15 mouse cellular contexts compared by ENCODE assay signal in the genomic region with DNA sequence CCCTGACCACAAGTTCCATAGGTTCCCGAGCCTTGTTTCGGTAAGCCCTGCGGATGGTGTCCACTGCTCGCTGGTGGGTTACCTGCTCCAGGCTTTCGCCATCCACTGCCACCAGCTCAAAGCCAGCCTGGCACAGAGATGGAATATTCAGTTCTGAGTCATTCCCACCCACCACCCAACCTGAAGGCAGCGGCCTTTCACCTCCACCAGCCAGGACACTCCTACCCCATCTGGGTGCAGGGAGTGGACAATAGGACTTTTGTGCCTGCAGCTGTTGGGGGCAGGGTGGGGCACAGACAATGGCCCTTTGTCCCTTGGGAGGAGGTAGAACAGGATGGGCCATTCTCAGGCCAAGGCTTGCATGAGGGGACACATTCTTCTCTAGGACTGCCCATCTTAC. TPM values are rescaled to one million over a fixed set of nuclear protein-coding genes. Genes with fewer than 3 reads are reported as not detected.
DNase-seq lines count a peak whose midpoint lies in the region; ATAC-seq lines count a peak whose summit lies in the region.
"Had no signal": no experiment of that assay in that cellular context is flagged by ENCODE, and none has a peak within 500 bp of the region (broad histone marks: within the 10 kb centered on the region; RNA-seq: fewer than 3 reads in every experiment).

No protein-coding gene starts in this region.

- H3K36me3 ChIP-seq in heart, embryonic 12.5 days: peaks cover 57% of the 10 kb centered on the region
- H3K36me3 ChIP-seq in midbrain, embryonic 14.5 days (ENCODE audit: control insufficient read depth, insufficient read depth, low read length): peaks cover 46% of the 10 kb centered on the region
- peaks cover 30% of the 10 kb centered on the region for H3K36me3 ChIP-seq in midbrain, embryonic 11.5 days (ENCODE audit: control insufficient read depth, insufficient read depth, low read length)

- H3K27me3 ChIP-seq in heart, embryonic 12.5 days (replicated peaks): no peaks in the 10 kb centered on the region
- H3K27me3 ChIP-seq in midbrain, embryonic 14.5 days (ENCODE audit: control insufficient read depth, insufficient read depth, low read length): no peaks in the 10 kb centered on the region
- H3K27me3 ChIP-seq in midbrain, embryonic 11.5 days (ENCODE audit: control insufficient read depth, insufficient read depth, low read length): no peaks in the 10 kb centered on the region

- no peak overlapping the region for H3K9ac ChIP-seq in heart, embryonic 12.5 days
- H3K9ac ChIP-seq in midbrain, embryonic 14.5 days (replicated peaks; ENCODE audit: low read length): no peak overlapping the region
- H3K9ac ChIP-seq in midbrain, embryonic 11.5 days (ENCODE audit: low read length): no peak overlapping the region
- H3K9ac ChIP-seq: lung, embryonic 14.5 days had no signal

- H3K9me3 ChIP-seq in heart, embryonic 12.5 days (replicated peaks): no peaks in the 10 kb centered on the region
- no peaks in the 10 kb centered on the region for H3K9me3 ChIP-seq in midbrain, embryonic 14.5 days (ENCODE audit: control insufficient read depth, low read length)
- H3K9me3 ChIP-seq in midbrain, embryonic 11.5 days (ENCODE audit: control insufficient read depth, low read length): no peaks in the 10 kb centered on the region
- H3K9me3 ChIP-seq: G1E had no signal

- no peak for ATAC-seq in heart, embryonic 12.5 days (ENCODE audit: insufficient number of reproducible peaks, low FRiP score)
- ATAC-seq in midbrain, embryonic 14.5 days (ENCODE audit: low FRiP score, low TSS enrichment): no peak
- no peak for ATAC-seq in midbrain, embryonic 11.5 days (ENCODE audit: low FRiP score)
- ATAC-seq: activated CD4-positive, CD25-positive, alpha-beta regulatory T cell, adult 4 months had no signal

- H3K4me2 ChIP-seq in heart, embryonic 12.5 days: no peak overlapping the region
- no peak overlapping the region for H3K4me2 ChIP-seq in midbrain, embryonic 14.5 days (ENCODE audit: low read length)
- H3K4me2 ChIP-seq in midbrain, embryonic 11.5 days: no peak overlapping the region
- H3K4me2 ChIP-seq: lung, embryonic 14.5 days had no signal

- DNase-seq in adrenal gland, adult 2 months: peak; percentile 9
- no peak for DNase-seq in adrenal gland, adult 18-20 months (ENCODE audit: low spot score in 2 of 2)
- DNase-seq in heart, postnatal 10 days: no peak
- DNase-seq in midbrain, embryonic 14.5 days: no peak
- DNase-seq in midbrain, embryonic 11.5 days (ENCODE audit: low spot score, missing footprints): no peak
- DNase-seq in testis, postnatal 14 days (ENCODE audit: low spot score): peak; percentile 76
- no peak for DNase-seq in gastrocnemius, postnatal 10 days
- DNase-seq: kidney, adult 9 months; layer of hippocampus, postnatal 36 days; lung, embryonic 14.5 days; thymus, adult 18-20 months had no signal

- intact Hi-C loops in heart, postnatal 10 days (cut with DNase I): no loop called here

- H3K4me3 ChIP-seq in heart, embryonic 12.5 days: no peak overlapping the region
- no peak overlapping the region for H3K4me3 ChIP-seq in midbrain, embryonic 14.5 days (replicated peaks; ENCODE audit: low read depth, low read length)
- no peak overlapping the region for H3K4me3 ChIP-seq in midbrain, embryonic 11.5 days (ENCODE audit: low read depth, low read length)

- peaks cover 38% of the 10 kb centered on the region for H3K4me1 ChIP-seq in heart, embryonic 12.5 days (replicated peaks)
- 0 out of 2 replicates have a peak, but pooled peaks cover 3% of the 10 kb centered on the region for H3K4me1 ChIP-seq in midbrain, embryonic 14.5 days (ENCODE audit: control insufficient read depth, insufficient read depth, low read length)
- 0 out of 2 replicates have a peak, but pooled peaks cover 2% of the 10 kb centered on the region for H3K4me1 ChIP-seq in midbrain, embryonic 11.5 days (ENCODE audit: control insufficient read depth, insufficient read depth, low read length)

- H3K27ac ChIP-seq in heart, embryonic 12.5 days (ENCODE audit: poor library complexity, severe bottlenecking): 0 out of 2 replicates have a peak overlapping the region, but pooled peaks have one; percentile 28
- H3K27ac ChIP-seq in midbrain, embryonic 14.5 days (replicated peaks; ENCODE audit: low read depth, low read length): 0 out of 2 replicates have a peak overlapping the region, but pooled peaks have one; percentile 5
- no peak overlapping the region for H3K27ac ChIP-seq in midbrain, embryonic 11.5 days (ENCODE audit: low read depth, low read length)

- 85% methylated on average over 6 of the region's 6 CpGs for WGBS in heart, embryonic 12.5 days
- WGBS in midbrain, embryonic 14.5 days: 79% methylated on average over 6 of the region's 6 CpGs
- WGBS in midbrain, embryonic 11.5 days: 84% methylated on average over 6 of the region's 6 CpGs

RNA-seq across cellular contexts. Expression of a gene that starts 13.6 kb away (rescaled TPM):
- 100 to 1,000 TPM in 1 of 2 experiments, 10 to 100 TPM in 1; 52.8 to 111 TPM for total RNA-seq in adrenal gland, adult 2 months (2021)
- polyA plus RNA-seq in adrenal gland, adult 2 months (2012; rRNA removed): 313 and 342 TPM in 2 replicates
- total RNA-seq in adrenal gland, adult 18-20 months (2021): 10 to 100 TPM; 70.6 to 72.7 TPM
- polyA plus RNA-seq in heart, embryonic 12.5 days (2016; fragmentation: Nextera tagmentation; extraction: Ambion mirVana): 58.3 and 58.5 TPM in 2 replicates
- 10 to 100 TPM; 60.9 to 77.8 TPM for total RNA-seq in heart, postnatal 10 days (2021)
- 16.1 and 21.5 TPM in 2 replicates for polyA plus RNA-seq in midbrain, embryonic 14.5 days (2014; fragmentation: Nextera tagmentation; extraction: Ambion mirVana)
- 35.7 and 44.1 TPM in 2 replicates for polyA plus RNA-seq in midbrain, embryonic 11.5 days (2014; fragmentation: Nextera tagmentation; extraction: Ambion mirVana)
- 10 to 100 TPM; 35.4 to 43.4 TPM for total RNA-seq in gastrocnemius, postnatal 10 days (2021)

RNA-seq across cellular contexts. Expression of a gene that starts 17.7 kb away (rescaled TPM):
- total RNA-seq in adrenal gland, adult 2 months (2021): under 1 TPM in 1 of 2 experiments, not detected in 1; 0.09 TPM
- polyA plus RNA-seq in adrenal gland, adult 2 months (2012; rRNA removed): 0.62 and 0.65 TPM in 2 replicates
- total RNA-seq in adrenal gland, adult 18-20 months (2021): under 1 TPM; 0.13 to 0.48 TPM
- 0.09 and 0.18 TPM in 2 replicates for polyA plus RNA-seq in heart, embryonic 12.5 days (2016; fragmentation: Nextera tagmentation; extraction: Ambion mirVana)
- under 1 TPM in 1 of 2 experiments, not detected in 1; 0.22 TPM for total RNA-seq in heart, postnatal 10 days (2021)
- 2.4 and 2.8 TPM in 2 replicates for polyA plus RNA-seq in midbrain, embryonic 14.5 days (2014; fragmentation: Nextera tagmentation; extraction: Ambion mirVana)
- 0.17 and 0.19 TPM in 2 replicates for polyA plus RNA-seq in midbrain, embryonic 11.5 days (2014; fragmentation: Nextera tagmentation; extraction: Ambion mirVana)
- total RNA-seq in gastrocnemius, postnatal 10 days (2021): 10 to 100 TPM; 12.4 to 19.5 TPM
- total RNA-seq: hematopoietic stem cell, adult 5-6 weeks had no signal

RNA-seq across cellular contexts. Expression of a gene that starts 19.5 kb away (rescaled TPM):
- total RNA-seq in adrenal gland, adult 2 months (2021): 10 to 100 TPM; 51.2 to 89.3 TPM
- polyA plus RNA-seq in adrenal gland, adult 2 months (2012; rRNA removed): 45.9 and 65.5 TPM in 2 replicates
- total RNA-seq in adrenal gland, adult 18-20 months (2021): 10 to 100 TPM; 50.1 to 51.8 TPM
- 20.4 and 21.3 TPM in 2 replicates for polyA plus RNA-seq in heart, embryonic 12.5 days (2016; fragmentation: Nextera tagmentation; extraction: Ambion mirVana)
- 10 to 100 TPM; 21.8 to 23.9 TPM for total RNA-seq in heart, postnatal 10 days (2021)
- 71.1 and 72.7 TPM in 2 replicates for polyA plus RNA-seq in midbrain, embryonic 14.5 days (2014; fragmentation: Nextera tagmentation; extraction: Ambion mirVana)
- polyA plus RNA-seq in midbrain, embryonic 11.5 days (2014; fragmentation: Nextera tagmentation; extraction: Ambion mirVana): 17.7 and 20.4 TPM in 2 replicates
- 10 to 100 TPM; 24.1 to 24.2 TPM for total RNA-seq in gastrocnemius, postnatal 10 days (2021)

RNA-seq across cellular contexts. Expression of a gene that starts 21.6 kb away (rescaled TPM):
- 10 to 100 TPM; 45.2 to 55.1 TPM for total RNA-seq in adrenal gland, adult 2 months (2021)
- polyA plus RNA-seq in adrenal gland, adult 2 months (2012; rRNA removed): 196 and 208 TPM in 2 replicates
- total RNA-seq in adrenal gland, adult 18-20 months (2021): 10 to 100 TPM; 45.2 to 48.3 TPM
- polyA plus RNA-seq in heart, embryonic 12.5 days (2016; fragmentation: Nextera tagmentation; extraction: Ambion mirVana): 60.1 and 66.8 TPM in 2 replicates
- 10 to 100 TPM; 49.1 to 51.6 TPM for total RNA-seq in heart, postnatal 10 days (2021)
- 77.8 and 92.4 TPM in 2 replicates for polyA plus RNA-seq in midbrain, embryonic 14.5 days (2014; fragmentation: Nextera tagmentation; extraction: Ambion mirVana)
- polyA plus RNA-seq in midbrain, embryonic 11.5 days (2014; fragmentation: Nextera tagmentation; extraction: Ambion mirVana): 67.3 and 69.6 TPM in 2 replicates
- total RNA-seq in gastrocnemius, postnatal 10 days (2021): 10 to 100 TPM; 32.4 to 33.7 TPM

RNA-seq across cellular contexts. Expression of a gene that starts 22.4 kb away (rescaled TPM):
- total RNA-seq in adrenal gland, adult 2 months (2021): 10 to 100 TPM; 24.7 to 37.1 TPM
- 7.5 and 9.6 TPM in 2 replicates for polyA plus RNA-seq in adrenal gland, adult 2 months (2012; rRNA removed)
- total RNA-seq in adrenal gland, adult 18-20 months (2021): 10 to 100 TPM; 24.7 to 30.5 TPM
- 19.2 and 19.5 TPM in 2 replicates for polyA plus RNA-seq in heart, embryonic 12.5 days (2016; fragmentation: Nextera tagmentation; extraction: Ambion mirVana)
- total RNA-seq in heart, postnatal 10 days (2021): 10 to 100 TPM; 16.6 to 19.1 TPM
- polyA plus RNA-seq in midbrain, embryonic 14.5 days (2014; fragmentation: Nextera tagmentation; extraction: Ambion mirVana): 9.7 and 10.3 TPM in 2 replicates
- 13.8 and 14.2 TPM in 2 replicates for polyA plus RNA-seq in midbrain, embryonic 11.5 days (2014; fragmentation: Nextera tagmentation; extraction: Ambion mirVana)
- 10 to 100 TPM; 13.8 to 14.7 TPM for total RNA-seq in gastrocnemius, postnatal 10 days (2021)

Comparison
In these comparisons a context has a peak if more than half of its experiments do, and no peak if none do; other contexts are left out.
1. DNase-seq: peak in adrenal gland, adult 2 months (single experiment) and testis, postnatal 14 days (single experiment); none in adrenal gland, adult 18-20 months (0 of 2), heart, postnatal 10 days (0 of 2), midbrain, embryonic 14.5 days (single experiment), midbrain, embryonic 11.5 days (single experiment) and gastrocnemius, postnatal 10 days (single experiment).
2. RNA of a gene that starts 17.7 kb away (total RNA-seq): 12.4 to 19.5 TPM in gastrocnemius, postnatal 10 days; 0.13 to 0.48 TPM in adrenal gland, adult 18-20 months, 0.22 TPM in heart, postnatal 10 days and 0.09 TPM in adrenal gland, adult 2 months; every median in the first group is over 4 times any median in the second.